Mouse (Mus musculus) megakaryocyte, embryonic 14.5 days (primary cell): ENCODE measurements around the gene Zfp740.

Experiments used
- FLI1 ChIP-seq: IDR thresholded peaks from 2 replicates; pipeline ENCODE4 v1.6.1; 2012; ENCODE audit warnings: low read length, inconsistent platforms, mixed read lengths
- GATA1 ChIP-seq: IDR thresholded peaks from 3 replicates; pipeline ENCODE4 v1.6.1; 2012; ENCODE audit warnings: mixed read lengths, low read length, inconsistent platforms, borderline replicate concordance

DNA sequence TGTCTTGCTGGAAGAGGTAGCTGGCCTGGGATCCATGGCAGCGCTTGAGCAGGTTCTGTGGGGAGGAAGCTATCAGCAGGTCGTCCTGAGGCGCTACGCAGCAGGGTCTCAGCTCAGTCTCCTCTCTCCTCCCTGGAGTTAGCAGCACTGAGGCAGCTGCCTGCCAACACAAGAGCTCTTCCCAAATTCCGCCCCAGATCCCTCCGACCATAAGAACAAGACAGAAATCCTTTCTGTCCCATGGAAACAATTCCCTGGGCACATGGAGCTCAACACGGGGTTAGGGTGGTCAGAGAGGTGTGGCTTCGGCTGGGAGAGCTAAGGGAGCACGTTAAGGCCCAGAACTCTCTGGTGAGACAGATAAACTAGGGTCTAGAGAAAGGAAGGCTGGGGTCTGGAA, 23.9 kb upstream of the Zfp740 start:
- TF ChIP-seq GATA1 = no peak
- no peak for TF ChIP-seq FLI1
